Mouse (Mus musculus) T-helper 2 cell (primary cell): Measurements from ENCODE around the gene Ifitm2.

Experiments used
- in situ Hi-C: fragments of 300-600 bp; cut with MboI, MseI; formaldehyde crosslinking; loops from one replicate; pipeline ENCODE4 v1.15.1; 2025; ENCODE audit warnings: high pct_unique_total_duplicates

Ifitm2 gene

DNA sequence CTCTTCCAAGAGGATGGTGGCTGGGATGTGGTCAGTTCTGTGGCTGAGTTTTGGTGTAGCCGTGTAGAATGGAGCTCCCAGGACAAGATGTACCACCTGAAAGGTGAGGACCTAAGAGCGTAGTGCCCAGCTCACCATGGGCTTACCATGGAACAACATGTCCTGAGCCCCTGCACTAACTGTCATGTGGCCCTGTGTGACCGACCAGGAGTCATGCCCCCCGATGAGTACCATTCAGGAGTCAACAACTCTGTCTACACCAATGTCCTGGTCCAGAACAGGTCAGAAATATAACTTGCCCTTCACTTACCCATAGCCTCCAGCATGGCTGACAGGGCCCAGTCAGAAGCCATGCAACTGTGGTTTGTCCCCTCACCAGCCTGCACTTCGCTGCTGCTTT, 10.5 kb downstream of the Ifitm2 start:
- in situ Hi-C loops, result loop anchor here (5.0 kb wide), 1 partner anchor 957 kb away; no protein-coding TSS in a partner anchor

DNA sequence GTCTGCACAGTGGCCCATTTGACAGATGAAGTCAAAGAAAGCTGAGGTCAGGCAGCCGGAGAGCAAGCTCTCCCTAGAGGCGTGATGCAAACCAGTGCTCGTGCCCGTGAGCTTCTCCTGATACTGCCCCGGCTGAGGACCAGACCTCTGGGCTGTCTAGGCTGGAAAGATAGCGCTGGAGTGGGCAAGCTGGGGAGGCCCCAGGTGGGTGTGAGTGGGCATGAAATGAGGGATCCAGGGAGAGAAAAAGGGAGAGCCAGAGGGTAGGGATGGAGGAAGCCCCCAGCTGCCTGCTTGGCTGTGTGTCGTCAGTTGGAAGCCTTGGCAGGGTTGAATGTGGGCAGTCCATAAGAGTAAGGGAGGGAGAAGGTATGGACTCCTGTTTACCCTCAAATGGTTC, 11.6 kb downstream of the Ifitm2 start:
- in situ Hi-C loops, result no loop called here

DNA sequence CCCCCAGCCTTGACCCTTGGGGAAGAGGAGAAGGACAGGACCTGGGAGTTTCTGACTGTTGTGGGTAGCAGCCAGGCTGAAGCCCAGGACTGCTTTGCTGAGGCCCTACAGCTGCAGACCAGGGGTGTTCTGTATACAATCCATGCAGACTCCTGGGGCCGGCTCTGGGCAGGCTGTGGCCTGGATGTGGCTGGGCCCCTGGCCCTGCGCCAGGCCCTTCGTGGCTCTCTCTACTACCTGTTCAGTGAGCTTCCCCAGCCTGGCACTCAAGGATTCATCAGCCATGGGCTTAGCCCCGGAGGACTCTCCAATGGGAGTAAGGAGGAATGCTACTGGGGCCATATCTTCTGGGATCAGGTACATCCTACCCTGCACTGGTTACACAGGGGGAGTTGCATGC, 12.4 kb downstream of the Ifitm2 start:
- in situ Hi-C loops, result no loop called here

DNA sequence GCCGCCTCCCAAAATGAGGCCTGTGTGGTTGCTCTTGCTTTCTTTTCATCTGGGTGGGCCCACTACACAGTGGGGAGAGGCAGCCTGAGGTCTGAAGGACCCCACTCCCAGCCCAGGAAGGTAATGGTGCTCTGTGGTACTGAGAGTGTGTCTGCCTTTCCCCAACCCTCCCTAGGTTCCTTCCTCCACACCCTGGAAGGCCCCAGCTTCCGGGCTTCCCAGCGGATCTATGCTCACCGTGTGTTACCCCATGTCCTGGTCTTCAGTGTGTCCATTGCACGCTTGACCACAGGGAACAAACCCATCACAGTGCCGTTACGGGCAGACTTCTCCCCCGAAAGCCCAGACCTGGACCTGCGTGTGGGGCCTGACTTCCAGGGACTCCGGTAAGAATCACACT, 13.0 kb downstream of the Ifitm2 start:
- in situ Hi-C loops, result no loop called here

DNA sequence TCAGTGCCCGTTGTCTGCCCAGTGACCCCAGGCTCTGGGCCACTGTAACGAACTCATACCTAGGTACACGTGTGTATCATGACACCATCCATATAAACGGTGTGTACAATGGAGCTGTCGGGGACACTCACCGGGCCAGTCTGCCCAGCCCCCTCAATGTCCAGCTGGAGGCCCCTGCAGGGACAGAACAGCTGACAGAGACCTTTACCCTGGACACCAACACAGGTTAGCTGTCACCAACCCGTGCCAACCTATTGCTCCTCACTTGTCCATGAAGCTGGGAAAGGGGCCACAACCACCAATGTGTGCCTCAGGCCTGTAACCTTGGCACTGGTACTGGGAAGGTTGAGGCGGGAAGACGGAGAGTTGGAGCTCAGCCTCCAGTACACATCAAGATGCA, 13.4 kb downstream of the Ifitm2 start:
- in situ Hi-C loops, result no loop called here

DNA sequence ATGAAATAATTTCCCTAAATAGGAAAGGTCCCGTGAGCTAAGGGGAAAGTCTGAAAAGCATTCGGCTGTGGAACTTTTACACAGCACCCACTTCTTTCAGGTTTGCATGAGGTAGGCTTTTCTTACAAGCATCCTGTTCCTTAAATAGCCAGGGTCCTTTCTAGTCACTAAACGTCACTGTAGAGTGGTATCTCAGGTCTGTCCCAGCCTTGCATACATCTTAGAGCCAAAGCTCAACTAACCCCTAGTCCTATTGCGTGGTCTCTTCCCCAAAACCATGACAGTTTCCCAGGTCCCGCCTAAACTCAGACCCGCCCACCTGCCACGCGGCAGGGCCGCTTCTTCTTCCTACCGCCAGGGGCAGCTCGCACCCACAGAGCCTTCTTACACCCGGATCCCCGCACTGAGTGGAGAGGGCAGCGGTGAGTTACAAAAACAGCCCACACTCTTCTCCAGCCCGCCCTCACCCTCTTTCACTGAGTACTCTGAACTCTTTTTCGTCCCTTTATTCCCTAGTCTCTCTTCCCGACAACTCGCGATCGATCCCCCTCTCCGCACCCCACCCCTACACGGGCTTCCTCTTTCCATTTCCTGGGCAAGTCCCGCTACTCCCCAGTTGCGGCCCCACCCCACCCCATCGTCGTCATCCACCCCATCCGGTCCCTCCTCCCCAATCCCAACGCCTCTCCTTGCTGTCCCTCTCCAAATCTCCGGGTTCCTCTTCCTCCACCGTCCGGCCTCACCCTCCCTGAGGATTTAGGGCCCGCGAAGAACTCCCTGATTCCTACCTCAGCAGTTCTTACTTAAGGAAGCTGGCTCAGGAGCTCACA, 14.3 kb downstream of the Ifitm2 start, which contains the start of gene Pgghg:
Gene Pgghg (plus strand): TSS at position 170 of the 830 bp plus-strand sequence.
- in situ Hi-C loops, result no loop called here

DNA sequence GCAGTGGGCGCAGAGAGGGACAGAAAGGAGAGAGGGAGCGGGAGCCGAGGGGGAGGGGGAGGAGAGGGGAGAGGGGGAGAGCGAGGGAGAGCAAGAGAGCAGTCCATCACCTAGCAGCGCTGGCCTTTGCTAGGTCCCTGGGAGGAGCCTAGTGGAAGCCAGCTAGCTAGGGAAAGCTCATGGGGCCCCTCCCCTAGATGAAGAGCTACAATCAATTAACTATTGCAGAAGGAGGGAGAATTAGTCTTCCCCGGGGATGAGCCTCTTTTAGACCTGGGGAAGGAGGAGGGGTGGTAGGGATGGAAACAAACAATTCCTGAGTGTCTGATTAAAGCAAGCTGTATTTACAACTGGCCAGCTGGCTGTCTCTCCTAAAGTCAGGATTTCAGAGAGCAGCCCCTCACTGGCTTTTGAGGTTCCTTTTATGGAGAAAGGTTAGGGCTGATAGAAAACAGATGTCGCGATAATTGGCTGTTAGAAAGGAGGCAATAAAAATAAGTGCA, 16.1 kb downstream of the Ifitm2 start:
- in situ Hi-C loops, result no loop called here

DNA sequence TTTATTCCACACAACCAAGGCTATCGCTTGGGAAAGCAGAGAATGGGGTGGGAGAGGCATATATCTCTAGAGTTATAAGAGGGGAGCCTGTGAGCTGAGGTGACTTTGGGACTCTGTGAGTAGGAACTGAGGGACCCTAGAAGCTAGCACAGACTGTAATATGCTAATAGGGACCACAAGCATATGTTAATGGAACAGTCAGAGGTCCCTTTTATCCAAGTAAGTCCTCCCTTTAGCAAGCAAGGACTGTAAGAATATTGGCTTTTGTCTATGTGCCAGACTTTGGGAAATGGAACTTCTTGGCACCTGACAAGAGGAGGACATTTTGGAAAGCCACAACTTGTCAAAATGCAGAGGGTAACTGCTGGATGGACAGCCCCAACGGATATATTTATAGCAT, 16.9 kb downstream of the Ifitm2 start:
- in situ Hi-C loops, result no loop called here

DNA sequence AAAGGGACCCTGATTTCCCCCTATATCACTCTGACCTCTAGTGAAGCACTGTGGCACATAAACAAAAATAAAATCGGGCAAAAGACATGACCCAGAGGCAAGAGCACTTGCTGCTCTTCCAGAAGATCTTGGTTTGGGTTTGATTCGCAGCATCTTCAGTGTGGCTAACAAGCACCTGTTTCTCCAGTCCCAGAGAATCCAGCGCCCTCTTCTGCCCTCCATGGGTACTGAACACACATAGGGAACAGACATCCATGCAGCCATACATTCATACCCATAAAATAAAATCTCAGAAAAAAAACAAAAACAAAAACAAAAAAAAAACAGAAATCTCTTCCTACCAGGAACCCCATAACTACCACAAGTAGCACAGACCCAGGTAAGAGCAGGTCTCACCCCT, 17.4 kb downstream of the Ifitm2 start:
- in situ Hi-C loops, result no loop called here

DNA sequence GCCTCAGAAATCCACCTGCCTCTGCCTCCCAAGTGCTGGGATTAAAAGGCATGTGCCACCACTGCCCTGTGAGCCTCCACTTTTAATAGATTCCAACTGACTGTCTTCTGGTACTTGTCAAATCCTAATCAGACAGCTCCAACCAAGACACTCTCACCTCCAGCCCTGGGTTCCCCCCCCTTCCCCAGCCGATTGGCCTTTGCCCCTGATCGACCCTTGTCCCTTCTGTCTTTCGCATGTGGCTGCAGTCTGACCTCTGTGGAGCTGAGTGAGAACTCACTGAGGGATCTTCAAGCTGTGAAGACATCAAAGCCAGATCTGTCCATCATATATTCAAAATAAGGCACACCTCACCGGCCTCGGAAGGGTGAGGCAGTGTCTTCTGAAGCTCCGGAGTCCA, 28.6 kb downstream of the Ifitm2 start:
- in situ Hi-C loops, result no loop called here

DNA sequence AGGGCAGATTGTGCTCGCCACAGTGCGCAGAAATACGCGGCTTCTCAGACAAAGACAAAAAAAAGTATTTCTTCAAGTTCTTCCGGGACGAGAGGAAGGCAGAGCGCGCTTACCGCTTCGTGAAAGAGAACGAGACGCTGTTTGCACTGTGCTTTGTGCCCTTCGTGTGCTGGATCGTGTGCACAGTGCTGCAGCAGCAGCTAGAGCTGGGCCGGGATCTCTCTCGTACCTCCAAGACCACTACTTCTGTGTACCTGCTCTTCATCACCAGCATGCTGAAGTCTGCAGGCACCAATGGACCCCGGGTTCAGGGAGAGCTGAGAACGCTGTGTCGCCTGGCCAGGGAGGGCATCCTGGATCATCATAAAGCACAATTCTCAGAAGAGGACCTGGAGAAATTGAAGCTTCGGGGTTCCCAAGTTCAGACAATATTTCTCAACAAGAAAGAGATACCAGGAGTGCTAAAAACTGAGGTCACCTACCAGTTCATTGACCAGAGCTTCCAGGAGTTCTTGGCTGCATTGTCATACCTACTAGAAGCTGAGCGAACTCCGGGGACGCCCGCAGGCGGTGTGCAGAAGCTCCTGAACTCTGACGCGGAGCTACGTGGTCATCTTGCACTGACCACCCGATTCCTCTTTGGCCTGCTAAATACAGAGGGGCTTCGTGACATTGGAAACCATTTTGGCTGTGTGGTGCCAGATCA, 32.6 kb downstream of the Ifitm2 start:
- in situ Hi-C loops, result no loop called here

DNA sequence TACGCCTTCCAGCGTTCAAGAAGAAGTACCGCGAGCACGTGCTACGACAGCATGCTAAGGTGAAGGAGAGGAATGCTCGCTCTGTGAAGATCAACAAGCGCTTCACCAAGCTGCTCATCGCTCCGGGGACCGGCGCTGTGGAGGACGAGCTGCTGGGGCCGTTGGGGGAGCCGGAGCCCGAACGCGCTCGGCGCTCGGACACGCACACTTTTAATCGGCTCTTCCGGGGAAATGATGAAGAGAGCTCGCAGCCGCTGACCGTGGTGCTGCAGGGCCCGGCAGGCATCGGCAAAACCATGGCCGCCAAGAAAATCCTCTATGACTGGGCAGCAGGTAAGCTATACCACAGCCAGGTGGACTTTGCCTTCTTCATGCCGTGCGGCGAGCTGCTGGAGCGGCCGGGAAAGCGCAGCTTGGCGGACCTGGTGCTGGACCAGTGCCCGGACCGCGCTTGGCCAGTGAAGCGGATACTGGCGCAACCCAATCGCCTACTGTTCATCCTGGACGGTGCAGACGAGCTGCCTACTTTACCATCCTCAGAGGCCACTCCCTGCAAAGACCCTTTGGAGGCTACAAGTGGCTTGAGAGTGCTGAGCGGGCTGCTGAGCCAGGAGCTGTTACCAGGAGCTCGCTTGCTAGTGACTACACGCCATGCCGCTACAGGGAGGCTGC, 33.3 kb downstream of the Ifitm2 start:
- in situ Hi-C loops, result no loop called here

DNA sequence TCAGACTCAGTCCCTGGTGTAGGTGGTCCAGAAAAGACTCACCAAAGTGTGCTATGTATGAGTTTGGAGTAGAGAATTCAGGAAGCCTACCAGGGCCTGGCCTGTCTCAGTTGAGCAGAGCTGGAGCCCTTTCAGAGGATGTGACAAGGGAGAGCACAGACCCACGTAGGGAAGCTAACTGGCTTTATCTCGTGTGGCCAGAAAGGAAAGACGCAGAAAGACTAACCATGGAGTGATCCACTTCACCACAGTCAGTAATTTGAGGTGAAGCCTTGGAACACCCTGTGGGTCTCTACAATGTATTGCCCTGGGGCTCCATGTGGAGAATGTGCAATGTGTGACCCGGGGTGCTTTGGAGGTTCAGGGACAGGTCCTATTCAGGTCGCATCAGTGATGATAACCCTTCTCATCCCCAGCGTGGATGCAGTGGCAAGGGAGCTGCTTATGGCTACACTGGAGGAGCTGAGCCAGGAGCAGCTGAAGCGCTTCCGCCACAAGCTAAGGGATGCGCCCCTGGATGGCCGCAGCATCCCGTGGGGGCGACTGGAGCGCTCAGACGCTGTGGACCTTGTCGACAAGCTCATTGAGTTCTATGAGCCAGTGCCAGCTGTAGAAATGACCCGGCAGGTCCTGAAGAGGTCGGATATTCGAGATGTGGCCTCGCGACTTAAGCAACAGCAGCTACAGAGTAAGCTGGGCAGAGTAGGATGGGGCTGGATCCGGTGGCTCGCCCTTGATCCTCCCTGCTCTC, 34.4 kb downstream of the Ifitm2 start:
- in situ Hi-C loops, result no loop called here

DNA sequence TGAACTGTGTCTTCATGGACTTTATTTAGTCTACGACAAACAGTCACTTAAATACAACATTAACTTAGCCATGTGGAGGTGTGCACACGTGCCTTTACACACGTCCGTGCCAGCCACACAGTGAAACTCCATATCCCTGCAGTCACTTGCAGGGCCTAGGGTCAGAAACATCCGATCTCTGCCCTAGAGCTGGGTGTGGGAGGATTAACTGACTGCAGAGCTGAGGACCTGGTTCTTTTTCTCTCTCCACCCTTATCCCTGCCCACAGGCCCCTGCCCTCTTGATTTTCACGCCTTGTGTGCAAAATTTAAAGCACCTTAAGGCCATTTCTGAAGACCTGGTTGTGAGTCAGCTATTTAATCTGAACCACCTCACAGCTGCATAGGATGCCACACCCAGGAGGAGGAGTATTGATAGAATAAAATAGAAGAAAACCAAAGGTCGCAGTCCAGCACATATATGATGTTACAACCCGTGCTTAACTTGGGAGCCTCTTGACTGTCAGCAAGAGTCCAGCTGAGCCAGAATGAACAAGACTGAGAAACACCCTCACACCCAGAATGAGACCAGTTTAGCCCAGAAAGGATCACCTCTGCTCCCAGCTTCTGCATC, 35.3 kb downstream of the Ifitm2 start, which contains the start of gene Nlrp6:
Gene Nlrp6 (plus strand): TSS at position 485 of the 612 bp plus-strand sequence.
- in situ Hi-C loops, result no loop called here

DNA sequence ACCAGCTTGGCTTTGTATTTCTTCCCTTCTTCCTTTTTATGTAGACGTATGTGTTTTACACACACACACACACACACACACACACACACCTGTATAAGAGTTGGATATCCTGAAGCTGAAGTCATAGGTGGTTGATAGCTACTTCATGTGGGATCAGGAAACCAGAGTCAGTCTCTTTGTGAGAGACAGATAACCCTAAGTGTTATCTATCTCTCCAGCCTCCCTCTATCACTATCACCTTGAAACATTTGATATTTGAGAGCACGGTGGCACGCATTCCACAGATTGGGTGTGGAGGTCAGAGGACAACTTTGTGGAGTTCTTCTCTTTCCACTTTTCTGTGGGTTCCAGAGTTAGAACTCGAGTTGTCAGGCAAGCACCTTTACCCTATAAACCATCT, 35.9 kb downstream of the Ifitm2 start:
- in situ Hi-C loops, result no loop called here

DNA sequence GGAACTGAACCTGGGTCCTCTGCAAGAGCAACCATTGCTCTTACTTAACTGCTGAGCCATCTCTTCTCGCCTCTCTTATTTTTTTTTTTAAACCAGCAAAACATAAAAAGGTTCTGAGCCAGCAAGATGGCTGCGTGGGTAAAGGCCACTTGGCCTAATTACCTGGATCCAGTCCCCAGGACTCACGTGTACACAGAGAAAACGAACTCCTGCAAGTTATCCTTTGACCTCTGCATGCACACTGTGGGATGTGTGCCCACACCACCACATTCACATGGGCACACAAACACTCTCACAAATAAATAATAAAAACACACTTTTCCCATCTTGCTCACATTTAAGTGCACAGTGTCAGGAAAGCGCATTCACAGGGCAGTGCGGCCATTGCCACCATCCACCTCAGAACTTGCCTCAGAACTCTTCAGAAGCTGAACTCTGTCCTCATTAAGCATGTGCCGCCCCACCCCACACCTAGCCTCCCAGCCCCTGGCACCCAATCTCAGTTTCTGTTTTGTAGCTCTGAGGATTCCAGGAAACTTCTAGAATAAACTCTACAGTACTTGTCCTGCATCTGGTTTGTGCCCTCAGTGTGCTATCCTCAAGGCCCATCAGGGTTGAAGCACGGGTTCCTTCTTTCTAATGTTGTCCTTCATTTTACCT, 41.6 kb downstream of the Ifitm2 start:
- in situ Hi-C loops, result no loop called here

DNA sequence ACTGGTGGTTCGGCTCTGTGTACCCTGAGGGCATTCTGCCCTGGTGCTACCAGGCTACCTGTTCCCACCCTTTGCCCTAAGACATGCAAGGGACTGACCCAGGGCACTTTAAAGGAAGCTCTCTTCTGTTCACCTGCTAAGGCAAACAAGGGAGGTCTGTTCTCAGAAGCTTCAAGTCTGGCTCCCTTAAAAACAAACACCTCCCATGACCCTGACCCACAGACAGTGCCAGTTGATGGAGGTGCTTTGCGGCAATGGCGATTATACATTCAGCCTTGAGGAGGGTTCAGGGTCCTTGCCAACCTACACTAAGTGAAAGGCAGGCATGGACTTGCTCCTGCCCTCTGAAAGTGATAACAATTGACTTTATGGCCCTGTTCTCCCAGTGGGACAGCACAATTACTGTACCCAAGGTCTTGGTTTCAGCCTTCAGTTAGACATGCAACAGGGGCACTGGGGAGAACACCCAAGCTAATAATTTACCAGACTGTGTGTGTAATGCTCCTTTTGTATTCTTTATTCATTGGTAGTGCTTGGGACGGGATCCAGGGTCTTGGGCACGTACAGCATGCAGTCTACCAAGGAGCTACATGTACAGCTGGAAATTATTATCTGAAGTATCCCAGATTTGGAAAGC, 42.8 kb downstream of the Ifitm2 start:
- in situ Hi-C loops, result no loop called here

DNA sequence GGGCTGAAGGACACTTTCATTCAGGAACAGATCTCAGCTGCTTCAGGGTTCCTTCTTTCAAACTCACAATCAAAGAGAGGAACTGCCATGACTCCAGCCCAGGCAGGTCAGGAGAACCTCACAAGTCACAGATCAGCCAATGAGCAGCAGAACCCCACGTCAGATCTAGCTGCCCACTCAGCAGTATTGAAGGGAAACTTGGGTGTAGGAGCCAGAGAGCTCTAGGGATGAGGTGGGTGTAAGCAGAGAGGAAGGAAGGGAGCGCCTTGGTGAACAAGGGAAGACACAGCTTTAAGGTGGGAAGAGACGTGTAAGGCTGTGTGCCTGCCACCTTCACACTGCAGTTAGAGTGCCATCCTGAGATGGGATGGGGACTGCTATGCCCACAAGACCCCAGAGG, 43.5 kb downstream of the Ifitm2 start:
- in situ Hi-C loops, result no loop called here

DNA sequence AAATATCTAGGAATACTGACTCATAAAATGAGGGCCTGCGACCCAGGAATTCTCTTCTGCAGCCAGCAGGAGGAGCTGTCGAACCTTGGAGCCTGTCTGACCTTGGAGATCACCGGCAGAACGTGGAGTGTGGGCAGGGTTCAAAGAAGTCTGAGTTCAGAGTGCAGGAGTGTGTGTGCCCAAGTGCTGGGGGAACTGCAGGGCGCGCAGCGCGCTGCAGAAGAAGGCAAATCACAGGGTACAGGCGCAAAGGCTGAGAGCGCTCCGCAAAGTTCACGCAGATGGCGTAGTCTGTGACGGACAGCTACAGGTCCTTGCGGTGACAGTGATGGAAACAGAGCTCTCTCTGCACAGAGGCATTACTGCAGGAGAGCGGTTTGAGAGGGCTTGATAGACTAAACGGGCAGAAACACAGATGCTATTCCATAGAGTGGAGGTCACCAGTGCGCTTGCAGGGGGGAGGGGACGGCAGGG, 47.1 kb downstream of the Ifitm2 start:
- in situ Hi-C loops, result loop anchor here (5.0 to 10.0 kb wide), 2 partner anchors 144 to 266 kb away; partner anchors contain the start of gene Rnh1

DNA sequence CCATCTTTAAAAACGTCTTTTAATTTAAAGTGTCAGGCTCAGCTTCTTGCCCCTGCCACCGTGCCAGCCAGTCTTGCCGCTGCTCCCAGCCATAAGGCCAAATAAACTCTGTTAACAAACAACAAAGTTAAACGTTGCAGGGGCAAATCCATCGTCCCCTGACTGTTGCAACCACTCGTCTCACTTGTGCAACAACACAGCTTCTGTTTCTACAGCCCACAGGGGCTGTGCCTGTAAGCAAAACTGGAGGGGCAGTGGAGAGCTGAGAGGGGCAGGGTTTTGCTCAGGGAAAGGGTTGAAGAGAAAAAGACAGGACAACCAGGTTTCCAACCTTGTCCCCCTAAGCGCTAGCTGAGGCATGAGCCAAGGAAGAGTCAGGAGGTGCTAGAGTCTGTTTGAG, 47.6 kb downstream of the Ifitm2 start:
- in situ Hi-C loops, result loop anchor here (5.0 to 10.0 kb wide), 2 partner anchors 144 to 267 kb away; partner anchors contain the start of gene Rnh1
